Mouse (Mus musculus): ENCODE measurements around the gene Crlf3. TPM values are rescaled to one million over a fixed set of nuclear protein-coding genes. Genes with fewer than 3 reads are reported as not detected.

Crlf3 gene
- 65.0 and 65.3 TPM in 2 replicates for polyA plus RNA-seq (2012; rRNA removed)

DNA sequence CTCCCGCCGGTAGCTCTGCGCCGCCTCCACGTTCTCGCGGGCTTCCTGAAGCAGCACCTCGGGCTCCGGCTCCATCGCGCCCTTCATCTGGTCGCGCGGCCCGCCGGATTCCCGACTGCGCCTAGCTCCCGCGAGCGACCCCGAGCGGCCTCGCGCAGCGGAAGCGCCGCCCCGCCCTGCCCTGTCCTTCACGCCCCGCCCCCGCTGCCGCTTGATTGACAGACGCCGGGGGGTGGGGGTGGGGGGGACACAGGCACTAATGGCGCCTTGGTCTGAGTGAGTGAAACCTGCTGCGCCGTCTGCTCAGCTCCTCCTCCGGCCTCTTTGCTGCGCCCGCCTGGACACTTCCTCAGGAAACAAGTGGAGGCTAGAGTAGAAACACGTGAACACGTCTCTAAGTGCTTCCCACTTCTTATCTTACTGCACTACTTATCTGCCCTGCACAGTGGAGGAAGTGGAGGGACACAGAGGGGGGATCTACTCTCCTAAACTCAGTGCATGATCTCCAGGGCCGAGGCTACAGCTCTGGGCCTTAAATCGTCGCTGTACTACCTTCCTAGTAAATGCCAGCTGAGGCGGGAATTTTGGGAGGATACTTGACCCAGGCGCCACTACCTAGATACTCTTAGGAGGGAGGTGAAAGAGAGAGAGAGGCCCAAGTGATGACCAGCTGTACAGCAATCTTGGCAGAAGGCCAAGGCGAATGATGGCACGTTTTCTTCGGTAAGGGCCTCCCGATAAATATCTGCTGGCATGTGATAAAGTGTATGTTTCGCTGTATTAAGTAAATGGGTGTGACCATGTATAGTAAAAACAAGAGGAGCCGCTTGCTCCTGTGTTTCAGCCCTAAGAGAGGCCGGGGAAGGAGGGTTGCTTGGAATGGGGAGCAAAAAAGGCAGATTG lies at the start of gene Crlf3:
Crlf3 (minus strand) TSS at position 166 of the 903 bp plus-strand sequence.
- TF ChIP-seq POLR2A (IDR thresholded peaks at IDR 0.05; ENCODE audit: control insufficient read depth, extremely low read depth, insufficient read depth, low read length, poor library complexity) = peak; percentile 99
- TF ChIP-seq CTCF (IDR thresholded peaks at IDR 0.05; ENCODE audit: borderline replicate concordance, control insufficient read depth, extremely low read depth, insufficient read depth, low read length, poor library complexity) = no peak
- peak within 1 kb of the TSS; percentile 77 for H3K4me3 ChIP-seq (ENCODE audit: control insufficient read depth, insufficient read depth, low read length)
- H3K36me3 ChIP-seq (ENCODE audit: control insufficient read depth, insufficient read depth, low read length) = no peaks in the 10 kb centered on the region
- peak within 1 kb of the TSS; percentile 71 for H3K27ac ChIP-seq (ENCODE audit: control insufficient read depth, insufficient read depth, low read length)
- peak; percentile 95 for DNase-seq
- peaks cover 10% of the 10 kb centered on the region for H3K4me1 ChIP-seq (replicated peaks; ENCODE audit: control insufficient read depth, insufficient read depth, low read length)
- WGBS = 6% methylated on average over 55 of the region's 55 CpGs
- H3K27me3 ChIP-seq (ENCODE audit: control insufficient read depth, insufficient read depth, low read length) = no peaks in the 10 kb centered on the region

GRCm38 (mm10) chr11:80116411-80116810 lies 35.6 kb upstream of the Crlf3 start:
- H3K27ac ChIP-seq (ENCODE audit: control insufficient read depth, insufficient read depth, low read length) = no peak overlapping the region
- WGBS = 92% methylated on average over 1 of the region's 1 CpGs
- peaks cover 61% of the 10 kb centered on the region for H3K36me3 ChIP-seq (ENCODE audit: control insufficient read depth, insufficient read depth, low read length)
- no peak for DNase-seq
- no peaks in the 10 kb centered on the region for H3K4me1 ChIP-seq (replicated peaks; ENCODE audit: control insufficient read depth, insufficient read depth, low read length)
- TF ChIP-seq CTCF (IDR thresholded peaks at IDR 0.05; ENCODE audit: borderline replicate concordance, control insufficient read depth, extremely low read depth, insufficient read depth, low read length, poor library complexity) (no peak), POLR2A (IDR thresholded peaks at IDR 0.05; ENCODE audit: control insufficient read depth, extremely low read depth, insufficient read depth, low read length, poor library complexity) (no peak)
- no peak overlapping the region for H3K4me3 ChIP-seq (ENCODE audit: control insufficient read depth, insufficient read depth, low read length)
- no peaks in the 10 kb centered on the region for H3K27me3 ChIP-seq (ENCODE audit: control insufficient read depth, insufficient read depth, low read length)

GRCm38 (mm10) chr11:80104407-80104806 lies 23.6 kb upstream of the Crlf3 start:
- no peak for DNase-seq
- Histone ChIP-seq H3K27me3 (ENCODE audit: control insufficient read depth, insufficient read depth, low read length) (no peaks in the 10 kb centered on the region), H3K4me1 (replicated peaks; ENCODE audit: control insufficient read depth, insufficient read depth, low read length) (no peaks in the 10 kb centered on the region), H3K4me3 (ENCODE audit: control insufficient read depth, insufficient read depth, low read length) (no peak overlapping the region), H3K36me3 (ENCODE audit: control insufficient read depth, insufficient read depth, low read length) (peaks cover 43% of the 10 kb centered on the region), H3K27ac (ENCODE audit: control insufficient read depth, insufficient read depth, low read length) (no peak overlapping the region)
- TF ChIP-seq POLR2A (IDR thresholded peaks at IDR 0.05; ENCODE audit: control insufficient read depth, extremely low read depth, insufficient read depth, low read length, poor library complexity) = no peak
- TF ChIP-seq CTCF (IDR thresholded peaks at IDR 0.05; ENCODE audit: borderline replicate concordance, control insufficient read depth, extremely low read depth, insufficient read depth, low read length, poor library complexity) = no peak
- 89% methylated on average over 1 of the region's 1 CpGs for WGBS

- TF ChIP-seq POLR2A (IDR thresholded peaks at IDR 0.05; ENCODE audit: control insufficient read depth, extremely low read depth, insufficient read depth, low read length, poor library complexity) (no peak), CTCF (IDR thresholded peaks at IDR 0.05; ENCODE audit: borderline replicate concordance, control insufficient read depth, extremely low read depth, insufficient read depth, low read length, poor library complexity) (no peak)
- peaks cover 49% of the 10 kb centered on the region for H3K36me3 ChIP-seq (ENCODE audit: control insufficient read depth, insufficient read depth, low read length)
- WGBS = 95% methylated on average over 6 of the region's 6 CpGs
- no peak for DNase-seq
- H3K4me3 ChIP-seq (ENCODE audit: control insufficient read depth, insufficient read depth, low read length) = no peak overlapping the region
- H3K27ac ChIP-seq (ENCODE audit: control insufficient read depth, insufficient read depth, low read length) = no peak overlapping the region
- H3K4me1 ChIP-seq (replicated peaks; ENCODE audit: control insufficient read depth, insufficient read depth, low read length) = no peaks in the 10 kb centered on the region
- no peaks in the 10 kb centered on the region for H3K27me3 ChIP-seq (ENCODE audit: control insufficient read depth, insufficient read depth, low read length)
Observed at GRCm38 (mm10) chr11:80101298-80101697, 20.5 kb upstream of the Crlf3 start.

DNA sequence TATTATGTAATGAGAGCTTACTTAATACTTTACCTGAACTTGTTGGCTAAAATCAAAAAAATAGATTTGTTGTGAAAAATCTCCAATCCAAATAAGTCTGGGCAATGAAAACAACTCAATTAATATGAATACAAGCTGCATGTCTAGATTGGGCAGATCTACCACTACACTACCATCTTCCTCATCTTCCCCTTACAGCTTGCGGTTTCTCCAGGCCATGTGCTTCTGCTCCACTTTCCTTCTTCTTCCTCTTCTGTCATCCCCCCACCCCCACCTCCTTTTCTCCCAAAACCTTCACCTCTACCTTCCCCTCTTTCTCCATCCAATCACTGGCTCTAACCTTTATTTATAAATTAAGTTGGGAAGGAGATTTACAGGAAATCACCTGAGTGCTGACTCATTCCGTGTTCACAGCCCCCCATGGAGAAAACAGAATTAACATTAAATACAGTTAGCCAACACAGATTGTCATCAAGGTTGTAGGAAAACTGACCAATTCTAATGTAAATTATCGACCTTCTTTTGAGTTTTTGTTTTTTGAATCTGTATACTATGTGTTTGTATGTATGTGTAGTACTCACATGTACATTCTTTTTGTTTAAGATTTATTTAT lies 17.8 kb upstream of the Crlf3 start:
- Histone ChIP-seq H3K4me3 (ENCODE audit: control insufficient read depth, insufficient read depth, low read length) (no peak overlapping the region), H3K36me3 (ENCODE audit: control insufficient read depth, insufficient read depth, low read length) (peaks cover 44% of the 10 kb centered on the region), H3K4me1 (replicated peaks; ENCODE audit: control insufficient read depth, insufficient read depth, low read length) (no peaks in the 10 kb centered on the region), H3K27ac (ENCODE audit: control insufficient read depth, insufficient read depth, low read length) (no peak overlapping the region), H3K27me3 (ENCODE audit: control insufficient read depth, insufficient read depth, low read length) (no peaks in the 10 kb centered on the region)
- WGBS = 91% methylated on average over 3 of the region's 3 CpGs
- TF ChIP-seq CTCF (IDR thresholded peaks at IDR 0.05; ENCODE audit: borderline replicate concordance, control insufficient read depth, extremely low read depth, insufficient read depth, low read length, poor library complexity) (no peak), POLR2A (IDR thresholded peaks at IDR 0.05; ENCODE audit: control insufficient read depth, extremely low read depth, insufficient read depth, low read length, poor library complexity) (no peak)
- DNase-seq = no peak

GRCm38 (mm10) chr11:80090555-80091164 lies 9.9 kb upstream of the Crlf3 start:
- WGBS = 47% methylated on average over 3 of the region's 3 CpGs
- TF ChIP-seq POLR2A (IDR thresholded peaks at IDR 0.05; ENCODE audit: control insufficient read depth, extremely low read depth, insufficient read depth, low read length, poor library complexity) (no peak), CTCF (IDR thresholded peaks at IDR 0.05; ENCODE audit: borderline replicate concordance, control insufficient read depth, extremely low read depth, insufficient read depth, low read length, poor library complexity) (no peak)
- Histone ChIP-seq H3K4me3 (ENCODE audit: control insufficient read depth, insufficient read depth, low read length) (no peak overlapping the region), H3K4me1 (replicated peaks; ENCODE audit: control insufficient read depth, insufficient read depth, low read length) (peaks cover 3% of the 10 kb centered on the region; the same call in 1 of the 2 replicates), H3K27me3 (ENCODE audit: control insufficient read depth, insufficient read depth, low read length) (no peaks in the 10 kb centered on the region), H3K36me3 (ENCODE audit: control insufficient read depth, insufficient read depth, low read length) (peaks cover 4% of the 10 kb centered on the region; the same call in 1 of the 2 replicates), H3K27ac (ENCODE audit: control insufficient read depth, insufficient read depth, low read length) (no peak overlapping the region)
- DNase-seq = no peak

All from thymus, adult 2 months (tissue).